Mouse (Mus musculus) bone marrow, adult 2 months (tissue): ENCODE results near the gene Slain1.

Source experiments
- CTCF ChIP-seq: fragments of 200-500 bp; IDR thresholded peaks from 2 replicates; pipeline ENCODE4 v1.5.1; 2011; ENCODE audit warnings: low read length, control low read depth; ENCODE audit not compliant: control insufficient read depth, insufficient read depth
- POLR2A ChIP-seq: fragments of 200-500 bp; IDR thresholded peaks from 2 replicates; pipeline ENCODE4 v1.6.1; 2011; ENCODE audit warnings: low read depth, mild to moderate bottlenecking, control low read depth, low read length, borderline replicate concordance; ENCODE audit not compliant: control insufficient read depth

GRCm38 (mm10) chr14:103657876-103658275, 7.8 kb downstream of the Slain1 start:
- TF ChIP-seq POLR2A = no peak
- TF ChIP-seq CTCF = no peak
